ENCODE assay signal across 21 mouse cellular contexts in genomic region chr6:31065419-31065818, GRCm38 (mm10).
DNase-seq lines count a peak whose midpoint lies in the region; ATAC-seq lines count a peak whose summit lies in the region.
"Had no signal": no experiment of that assay in that cellular context is flagged by ENCODE, and none has a peak within 500 bp of the region (broad histone marks: within the 10 kb centered on the region; RNA-seq: fewer than 3 reads in every experiment).

No protein-coding gene starts in this region.

- H3K27me3 ChIP-seq in limb, embryonic 12.5 days, result no peaks in the 10 kb centered on the region
- H3K27me3 ChIP-seq in limb, embryonic 10.5 days (ENCODE audit: low read depth, poor library complexity, severe bottlenecking), result no peaks in the 10 kb centered on the region
- no peaks in the 10 kb centered on the region for H3K27me3 ChIP-seq in hindbrain, embryonic 11.5 days (ENCODE audit: control insufficient read depth, insufficient read depth, low read length)
- H3K27me3 ChIP-seq in intestine, embryonic 15.5 days (replicated peaks), result no peaks in the 10 kb centered on the region
- H3K27me3 ChIP-seq: forebrain, embryonic 15.5 days; limb, embryonic 15.5 days; liver, embryonic 15.5 days; midbrain, embryonic 13.5 days; stomach, embryonic 15.5 days had no signal

- H3K9me3 ChIP-seq in limb, embryonic 12.5 days, result no peaks in the 10 kb centered on the region
- H3K9me3 ChIP-seq in limb, embryonic 10.5 days (replicated peaks), result no peaks in the 10 kb centered on the region
- H3K9me3 ChIP-seq in hindbrain, embryonic 11.5 days (ENCODE audit: control insufficient read depth, low read length), result no peaks in the 10 kb centered on the region
- H3K9me3 ChIP-seq in intestine, embryonic 15.5 days, result no peaks in the 10 kb centered on the region
- H3K9me3 ChIP-seq: forebrain, embryonic 15.5 days; limb, embryonic 15.5 days; liver, embryonic 15.5 days; midbrain, embryonic 13.5 days; stomach, embryonic 15.5 days had no signal

- 0 out of 2 replicates have a peak overlapping the region, but pooled peaks have one; percentile 2 for H3K27ac ChIP-seq in limb, embryonic 12.5 days
- no peak overlapping the region for H3K27ac ChIP-seq in limb, embryonic 10.5 days
- H3K27ac ChIP-seq in hindbrain, embryonic 11.5 days (ENCODE audit: low read depth, low read length), result no peak overlapping the region
- H3K27ac ChIP-seq in intestine, embryonic 15.5 days, result no peak overlapping the region
- H3K27ac ChIP-seq: forebrain, embryonic 15.5 days; hindbrain, postnatal 0 days; limb, embryonic 15.5 days; liver, embryonic 15.5 days; midbrain, embryonic 13.5 days; stomach, embryonic 15.5 days had no signal

- no peak overlapping the region for H3K4me3 ChIP-seq in limb, embryonic 12.5 days (replicated peaks)
- no peak overlapping the region for H3K4me3 ChIP-seq in limb, embryonic 10.5 days
- no peak overlapping the region for H3K4me3 ChIP-seq in hindbrain, embryonic 11.5 days (ENCODE audit: low read depth, low read length)
- H3K4me3 ChIP-seq in intestine, embryonic 15.5 days (replicated peaks), result no peak overlapping the region
- H3K4me3 ChIP-seq: erythroblast, embryonic 14.5 days; forebrain, embryonic 15.5 days; limb, embryonic 15.5 days; liver, embryonic 15.5 days; midbrain, embryonic 13.5 days; stomach, embryonic 15.5 days had no signal

- no peak overlapping the region for H3K4me2 ChIP-seq in limb, embryonic 12.5 days
- no peak overlapping the region for H3K4me2 ChIP-seq in hindbrain, embryonic 11.5 days (replicated peaks; ENCODE audit: low read depth, low read length)
- no peak overlapping the region for H3K4me2 ChIP-seq in intestine, embryonic 15.5 days (replicated peaks)
- H3K4me2 ChIP-seq: forebrain, embryonic 15.5 days; limb, embryonic 15.5 days; liver, embryonic 15.5 days; midbrain, embryonic 13.5 days; stomach, embryonic 15.5 days had no signal

- no peak for ATAC-seq in limb, embryonic 12.5 days (ENCODE audit: insufficient number of reproducible peaks, insufficient read depth, low FRiP score, low TSS enrichment, low read depth)
- peak; percentile 81 for ATAC-seq in megakaryocyte, adult 5-6 weeks (ENCODE audit: poor library complexity, severe bottlenecking)
- ATAC-seq in hindbrain, embryonic 11.5 days (ENCODE audit: low FRiP score), result no peak
- ATAC-seq in intestine, embryonic 15.5 days, result no peak
- ATAC-seq: forebrain, embryonic 15.5 days; hindbrain, postnatal 0 days; midbrain, embryonic 13.5 days had no signal

- no peaks in the 10 kb centered on the region for H3K36me3 ChIP-seq in limb, embryonic 12.5 days
- no peaks in the 10 kb centered on the region for H3K36me3 ChIP-seq in limb, embryonic 10.5 days
- no peaks in the 10 kb centered on the region for H3K36me3 ChIP-seq in hindbrain, embryonic 11.5 days (ENCODE audit: control insufficient read depth, insufficient read depth, low read length)
- H3K36me3 ChIP-seq in intestine, embryonic 15.5 days, result no peaks in the 10 kb centered on the region
- H3K36me3 ChIP-seq: forebrain, embryonic 15.5 days; limb, embryonic 15.5 days; midbrain, embryonic 13.5 days; stomach, embryonic 15.5 days had no signal

- no peak overlapping the region for H3K9ac ChIP-seq in limb, embryonic 12.5 days (replicated peaks)
- no peak overlapping the region for H3K9ac ChIP-seq in hindbrain, embryonic 11.5 days (ENCODE audit: low read depth, low read length)
- no peak overlapping the region for H3K9ac ChIP-seq in intestine, embryonic 15.5 days
- H3K9ac ChIP-seq: forebrain, embryonic 15.5 days; limb, embryonic 15.5 days; liver, embryonic 15.5 days; midbrain, embryonic 13.5 days; stomach, embryonic 15.5 days had no signal

- 0 out of 2 replicates have a peak, but pooled peaks cover 3% of the 10 kb centered on the region for H3K4me1 ChIP-seq in limb, embryonic 12.5 days (replicated peaks)
- peaks cover 10% of the 10 kb centered on the region; the same call in 1 of the 2 replicates for H3K4me1 ChIP-seq in limb, embryonic 10.5 days
- H3K4me1 ChIP-seq in hindbrain, embryonic 11.5 days (replicated peaks; ENCODE audit: control insufficient read depth, insufficient read depth, low read length), result no peaks in the 10 kb centered on the region
- no peaks in the 10 kb centered on the region for H3K4me1 ChIP-seq in intestine, embryonic 15.5 days (replicated peaks)
- H3K4me1 ChIP-seq: forebrain, embryonic 15.5 days; liver, embryonic 15.5 days; midbrain, embryonic 13.5 days; stomach, embryonic 15.5 days had no signal

- DNase-seq in limb, embryonic 10.5 days (ENCODE audit: low spot score), result no peak
- peak; percentile 71 for DNase-seq in NIH3T3 (ENCODE audit: low read depth)
- no peak for DNase-seq in hindbrain, embryonic 11.5 days (ENCODE audit: low spot score)
- DNase-seq in thymus, postnatal 4 days, result no peak
- DNase-seq: adrenal gland, adult 2 months; cerebellum, adult 8-10 months; gastrocnemius, postnatal 36 days; heart, postnatal 36 days; kidney, adult 11 months; kidney, postnatal 14 days; thymus, adult 2 months had no signal

- 74% methylated on average over 9 of the region's 9 CpGs for WGBS in limb, embryonic 12.5 days
- 85% methylated on average over 9 of the region's 9 CpGs for WGBS in limb, embryonic 10.5 days
- WGBS in hindbrain, embryonic 11.5 days, result 83% methylated on average over 9 of the region's 9 CpGs
- 71% methylated on average over 9 of the region's 9 CpGs for WGBS in intestine, embryonic 15.5 days
